Mouse (Mus musculus) small intestine, adult 2 months (tissue): ENCODE data around the gene Olfr1329.

ENCODE experiments used
- CTCF ChIP-seq: fragments of 200-500 bp; IDR thresholded peaks from 2 replicates; pipeline ENCODE4 v1.5.1; 2012; ENCODE audit warnings: low read depth, mild to moderate bottlenecking, control low read depth, inconsistent platforms, low read length, moderate library complexity, mixed read lengths; ENCODE audit not compliant: insufficient replicate concordance, insufficient read length; ENCODE audit errors: extremely low read depth
- POLR2A ChIP-seq: fragments of 200-500 bp; IDR thresholded peaks from 2 replicates; pipeline ENCODE4 v1.6.1; 2012; ENCODE audit warnings: low read depth, mild to moderate bottlenecking, control low read depth, inconsistent platforms, low read length, moderate library complexity

DNA sequence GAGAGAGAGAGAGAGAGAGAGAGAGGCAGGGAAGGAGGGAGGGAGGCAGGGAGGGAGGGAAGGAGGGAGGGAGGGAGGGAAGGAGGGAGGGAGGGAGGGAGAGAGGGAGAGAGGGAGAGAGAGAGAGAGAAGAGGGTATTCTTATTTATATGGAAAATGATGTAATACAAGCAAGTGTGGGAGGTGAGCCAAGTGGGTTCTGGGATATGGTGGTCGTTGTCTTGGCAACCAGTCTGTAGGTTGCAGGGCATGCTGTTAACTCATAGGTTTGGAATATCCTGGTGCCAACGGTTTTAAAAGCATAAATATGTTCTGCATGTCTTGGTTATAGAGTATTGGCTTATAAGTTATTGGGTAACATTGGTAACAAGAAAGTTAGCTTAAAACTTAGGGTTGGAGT lies 15.3 kb downstream of the Olfr1329 start:
- TF ChIP-seq POLR2A (no peak), CTCF (no peak)
